Mouse (Mus musculus) intestine, postnatal 0 days (tissue): ENCODE results near the gene Fto. TPM values are rescaled to one million over a fixed set of nuclear protein-coding genes. Genes with fewer than 3 reads are reported as not detected.

ENCODE experiments used
- ATAC-seq: fragments of 200-750 bp; cut with Nextera tagmentation; 2 replicates; pipeline ENCODE4 v1.8.0; 2017; ENCODE audit warnings: mild to moderate bottlenecking, moderate TSS enrichment, moderate library complexity
- H3K27ac ChIP-seq: fragments of 300-500 bp; sonication (generic); 2 replicates; pipeline ENCODE4 v1.5.1; 2014; ENCODE audit warnings: mild to moderate bottlenecking, low read depth, low read length, moderate library complexity
- H3K27me3 ChIP-seq: fragments of 300-500 bp; sonication (generic); replicated peaks from 2 replicates; pipeline ENCODE4 v1.6.1; 2014; ENCODE audit warnings: low read length, mixed read lengths; ENCODE audit not compliant: control insufficient read depth, insufficient read depth
- H3K36me3 ChIP-seq: fragments of 300-500 bp; sonication (generic); 2 replicates; pipeline ENCODE4 v1.6.1; 2014; ENCODE audit warnings: mild to moderate bottlenecking, moderate library complexity; ENCODE audit not compliant: control insufficient read depth, insufficient read depth
- H3K4me1 ChIP-seq: fragments of 300-500 bp; sonication (generic); replicated peaks from 2 replicates; pipeline ENCODE4 v1.6.1; 2014; ENCODE audit warnings: antibody characterized with exemption, low read length, mixed read lengths; ENCODE audit not compliant: control insufficient read depth, insufficient read depth
- H3K4me2 ChIP-seq: fragments of 300-500 bp; sonication (generic); replicated peaks from 2 replicates; pipeline ENCODE4 v1.6.1; 2014; ENCODE audit warnings: low read depth, mild to moderate bottlenecking, moderate library complexity
- H3K4me3 ChIP-seq: fragments of 300-500 bp; sonication (generic); 2 replicates; pipeline ENCODE4 v1.5.1; 2014; ENCODE audit warnings: low read depth, low read length
- H3K9ac ChIP-seq: fragments of 300-500 bp; sonication (generic); 2 replicates; pipeline ENCODE4 v1.6.1; 2014; ENCODE audit warnings: mild to moderate bottlenecking, low read depth, low read length
- H3K9me3 ChIP-seq: fragments of 300-500 bp; sonication (generic); 2 replicates; pipeline ENCODE4 v1.6.1; 2016; ENCODE audit warnings: mixed run types; ENCODE audit not compliant: control insufficient read depth
- CTCF ChIP-seq: sonication (generic); IDR thresholded peaks from 2 replicates; pipeline ENCODE4 v1.5.1; 2016; ENCODE audit warnings: low read depth, mild to moderate bottlenecking, control low read depth, antibody characterized with exemption, moderate library complexity
- WGBS: fragments of 180-500 bp; shearing (Covaris S2); extraction: QIAGEN DNeasy Blood & Tissue Kit; methylation state at CpG from one replicate; pipeline ENCODE4 v1.1.7; 2014; 5-methylcytosine and 5-hydroxymethylcytosine counted together
- polyA plus RNA-seq: library from polyadenylated mRNA; unstranded; fragments of >200 nt; fragmentation: Nextera tagmentation; extraction: Ambion mirVana; gene quantifications from 2 replicates; pipeline ENCODE4 v1.2.1, GENCODE M21; 2015

The Fto gene
- polyA plus RNA-seq, 1 experiment from 2014 or later: 21.7 TPM

DNA sequence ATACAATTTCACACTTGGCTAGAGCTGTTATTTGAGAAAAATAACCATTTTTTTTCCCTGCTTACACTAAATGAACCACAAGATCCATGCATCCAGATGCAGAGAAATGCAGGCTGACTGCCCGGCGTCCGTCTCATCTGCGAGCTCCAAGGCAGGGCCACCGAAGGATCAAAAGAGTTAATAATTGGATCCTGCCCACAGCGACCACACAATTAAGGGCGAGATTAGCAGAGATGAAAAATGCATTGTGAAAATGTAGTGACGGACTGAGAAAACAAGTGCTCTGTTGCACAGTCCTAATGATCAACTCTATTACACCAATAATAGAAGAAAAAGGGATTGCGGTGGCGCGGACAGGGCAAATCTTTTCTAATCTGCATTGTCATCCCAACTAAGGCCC is 334.6 kb downstream of the Fto start:
- no peak for TF ChIP-seq CTCF
- Histone ChIP-seq H3K4me3 (no peak overlapping the region), H3K27ac (no peak overlapping the region), H3K27me3 (no peaks in the 10 kb centered on the region), H3K9me3 (no peaks in the 10 kb centered on the region), H3K4me2 (no peak overlapping the region), H3K4me1 (no peaks in the 10 kb centered on the region), H3K36me3 (no peaks in the 10 kb centered on the region), H3K9ac (no peak overlapping the region)
- WGBS: 86% methylated on average over 11 of the region's 11 CpGs
- ATAC-seq: no peak

- no peak for ATAC-seq
- WGBS: 55% methylated on average over 9 of the region's 9 CpGs
- Histone ChIP-seq H3K36me3 (no peaks in the 10 kb centered on the region), H3K9me3 (no peaks in the 10 kb centered on the region), H3K4me1 (no peaks in the 10 kb centered on the region), H3K27ac (no peak overlapping the region), H3K4me2 (no peak overlapping the region), H3K4me3 (no peak overlapping the region), H3K9ac (no peak overlapping the region), H3K27me3 (no peaks in the 10 kb centered on the region)
- no peak for TF ChIP-seq CTCF
These were observed 335.5 kb downstream of the Fto start for GRCm38 (mm10) chr8:91648776-91649175.

GRCm38 (mm10) chr8:91653561-91653960 is 340.2 kb downstream of the Fto start:
- 61% methylated on average over 3 of the region's 3 CpGs for WGBS
- Histone ChIP-seq H3K4me1 (no peaks in the 10 kb centered on the region), H3K4me3 (no peak overlapping the region), H3K27ac (no peak overlapping the region), H3K4me2 (no peak overlapping the region), H3K9ac (no peak overlapping the region), H3K9me3 (no peaks in the 10 kb centered on the region), H3K36me3 (no peaks in the 10 kb centered on the region), H3K27me3 (no peaks in the 10 kb centered on the region)
- no peak for ATAC-seq
- no peak for TF ChIP-seq CTCF

GRCm38 (mm10) chr8:91657381-91657780 is 344.1 kb downstream of the Fto start:
- H3K4me2 ChIP-seq: no peak overlapping the region
- 91% methylated on average over 9 of the region's 9 CpGs for whole genome bisulfite sequencing
- no peak for TF ChIP-seq CTCF

DNA sequence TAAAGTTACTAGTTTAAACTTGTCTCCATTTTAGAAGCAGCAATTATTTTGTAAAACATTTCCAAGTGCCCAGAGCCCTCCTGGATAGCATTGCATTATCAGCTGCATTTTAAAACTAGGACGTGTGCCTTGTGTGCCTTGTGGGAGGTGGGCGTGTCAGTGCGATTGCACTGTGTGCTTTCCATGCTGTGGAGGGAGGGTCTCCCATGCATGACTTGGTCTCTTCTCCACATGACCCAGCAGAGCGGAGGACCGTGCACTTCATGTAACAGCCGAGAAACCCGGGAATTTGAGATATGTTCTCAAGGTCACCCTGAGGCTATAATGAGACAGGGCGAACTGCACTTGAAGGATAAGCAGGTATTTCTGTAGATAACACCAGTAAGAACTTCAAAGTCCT is 347.6 kb downstream of the Fto start:
- H3K4me2 ChIP-seq: no peak overlapping the region
- H3K9me3 ChIP-seq: no peaks in the 10 kb centered on the region
- H3K9ac ChIP-seq: no peak overlapping the region
- H3K4me3 ChIP-seq: no peak overlapping the region
- TF ChIP-seq CTCF: no peak
- H3K27ac ChIP-seq: no peak overlapping the region
- no peaks in the 10 kb centered on the region for H3K36me3 ChIP-seq
- WGBS: 54% methylated on average over 8 of the region's 8 CpGs
- no peak for ATAC-seq
- no peaks in the 10 kb centered on the region for H3K4me1 ChIP-seq
- no peaks in the 10 kb centered on the region for H3K27me3 ChIP-seq

More at GRCm38 (mm10) chr8:91657381-91657780, 344.1 kb downstream of the Fto start:
- Histone ChIP-seq H3K4me3 (no peak overlapping the region), H3K36me3 (no peaks in the 10 kb centered on the region), H3K27me3 (no peaks in the 10 kb centered on the region), H3K9ac (no peak overlapping the region), H3K9me3 (no peaks in the 10 kb centered on the region), H3K27ac (no peak overlapping the region), H3K4me1 (no peaks in the 10 kb centered on the region)
- no peak for ATAC-seq

DNA sequence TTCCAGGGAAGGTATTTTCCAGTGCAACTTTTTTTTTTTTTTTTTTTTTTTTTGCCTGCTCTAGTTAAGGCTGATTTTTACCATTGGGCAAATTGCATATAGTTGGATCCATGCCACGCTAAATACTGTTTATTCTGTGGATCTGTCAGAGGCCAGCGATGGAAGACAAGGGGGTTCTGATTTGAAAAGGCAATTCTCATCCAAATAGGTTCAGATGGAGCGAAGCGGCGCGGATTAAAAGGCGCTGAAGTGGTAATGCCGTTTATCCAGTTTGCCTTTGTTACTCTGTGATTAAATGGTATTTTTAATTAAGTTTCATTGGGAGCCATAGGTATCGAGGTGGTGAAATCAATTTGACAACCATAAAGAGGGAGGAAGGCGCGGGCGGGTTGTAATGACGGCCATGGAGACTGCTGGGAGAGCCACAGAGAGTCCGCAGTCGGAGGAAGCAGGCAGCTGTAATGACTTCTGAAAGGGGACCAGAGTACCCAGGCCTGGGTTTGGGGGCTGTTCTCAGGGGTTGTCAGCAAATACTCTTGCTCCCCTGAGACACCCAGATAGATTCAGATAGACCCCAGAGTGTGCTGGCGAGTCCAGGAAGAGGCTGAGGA is 356.2 kb downstream of the Fto start:
- no peak for ATAC-seq
- no peak overlapping the region for H3K4me3 ChIP-seq
- H3K4me2 ChIP-seq: no peak overlapping the region
- TF ChIP-seq CTCF: no peak
- no peaks in the 10 kb centered on the region for H3K4me1 ChIP-seq
- WGBS: 95% methylated on average over 16 of the region's 16 CpGs
- no peaks in the 10 kb centered on the region for H3K27me3 ChIP-seq
- H3K9ac ChIP-seq: no peak overlapping the region
- H3K27ac ChIP-seq: no peak overlapping the region
- H3K36me3 ChIP-seq: 0 out of 2 replicates have a peak, but pooled peaks cover 5% of the 10 kb centered on the region
- no peaks in the 10 kb centered on the region for H3K9me3 ChIP-seq

- no peaks in the 10 kb centered on the region for H3K9me3 ChIP-seq
- ATAC-seq: no peak
- H3K27ac ChIP-seq: no peak overlapping the region
- H3K4me3 ChIP-seq: no peak overlapping the region
- H3K9ac ChIP-seq: no peak overlapping the region
- no peaks in the 10 kb centered on the region for H3K4me1 ChIP-seq
- H3K4me2 ChIP-seq: no peak overlapping the region
- 89% methylated on average over 3 of the region's 3 CpGs for WGBS
- no peaks in the 10 kb centered on the region for H3K27me3 ChIP-seq
- no peak for TF ChIP-seq CTCF
- H3K36me3 ChIP-seq: no peaks in the 10 kb centered on the region
These were observed 363.6 kb downstream of the Fto start for GRCm38 (mm10) chr8:91676928-91677327.
